Mouse (Mus musculus): ENCODE measurements around the gene Cdsn. TPM values are rescaled to one million over a fixed set of nuclear protein-coding genes. Genes with fewer than 3 reads are reported as not detected.
A peak's percentile ranks its signal among the peaks of the same experiment; 100 is the strongest.

Cdsn gene
- polyA plus RNA-seq, 1 experiment from 2014 or later, result not detected

GRCm38 (mm10) chr17:35542761-35543411 lies 9.0 kb upstream of the Cdsn start:
- Histone ChIP-seq H3K27me3 (ENCODE audit: poor library complexity, severe bottlenecking) (no peaks in the 10 kb centered on the region), H3K4me3 (no peak overlapping the region), H3K36me3 (replicated peaks) (no peaks in the 10 kb centered on the region), H3K4me1 (peaks cover 25% of the 10 kb centered on the region), H3K27ac (no peak overlapping the region), H3K9me3 (no peaks in the 10 kb centered on the region)
- DNase-seq (ENCODE audit: extremely low spot score, low spot score), result no peak
- 82% methylated on average over 15 of the region's 15 CpGs for WGBS

- WGBS, result 61% methylated on average over 14 of the region's 14 CpGs
- Histone ChIP-seq H3K36me3 (replicated peaks) (no peaks in the 10 kb centered on the region), H3K4me3 (no peak overlapping the region), H3K27ac (no peak overlapping the region), H3K27me3 (ENCODE audit: poor library complexity, severe bottlenecking) (no peaks in the 10 kb centered on the region), H3K9me3 (no peaks in the 10 kb centered on the region), H3K4me1 (peaks cover 25% of the 10 kb centered on the region)
- DNase-seq (ENCODE audit: extremely low spot score, low spot score), result no peak
Measured at GRCm38 (mm10) chr17:35543412-35543861, 8.5 kb upstream of the Cdsn start.

GRCm38 (mm10) chr17:35544001-35544400 lies 7.9 kb upstream of the Cdsn start:
- H3K27ac ChIP-seq, result no peak overlapping the region
- 88% methylated on average over 6 of the region's 6 CpGs for WGBS

GRCm38 (mm10) chr17:35544680-35545079 lies 7.2 kb upstream of the Cdsn start:
- no peaks in the 10 kb centered on the region for H3K36me3 ChIP-seq (replicated peaks)
- peaks cover 28% of the 10 kb centered on the region for H3K4me1 ChIP-seq
- H3K27ac ChIP-seq, result no peak overlapping the region
- 35% methylated on average over 6 of the region's 6 CpGs for WGBS
- no peaks in the 10 kb centered on the region for H3K9me3 ChIP-seq
- DNase-seq (ENCODE audit: extremely low spot score, low spot score), result peak; percentile 62
- H3K27me3 ChIP-seq (ENCODE audit: poor library complexity, severe bottlenecking), result no peaks in the 10 kb centered on the region
- no peak overlapping the region for H3K4me3 ChIP-seq

More at GRCm38 (mm10) chr17:35544001-35544400, 7.9 kb upstream of the Cdsn start:
- Histone ChIP-seq H3K4me3 (no peak overlapping the region), H3K9me3 (no peaks in the 10 kb centered on the region), H3K27me3 (ENCODE audit: poor library complexity, severe bottlenecking) (no peaks in the 10 kb centered on the region), H3K36me3 (replicated peaks) (no peaks in the 10 kb centered on the region), H3K4me1 (peaks cover 25% of the 10 kb centered on the region)
- DNase-seq (ENCODE audit: extremely low spot score, low spot score), result no peak

DNA sequence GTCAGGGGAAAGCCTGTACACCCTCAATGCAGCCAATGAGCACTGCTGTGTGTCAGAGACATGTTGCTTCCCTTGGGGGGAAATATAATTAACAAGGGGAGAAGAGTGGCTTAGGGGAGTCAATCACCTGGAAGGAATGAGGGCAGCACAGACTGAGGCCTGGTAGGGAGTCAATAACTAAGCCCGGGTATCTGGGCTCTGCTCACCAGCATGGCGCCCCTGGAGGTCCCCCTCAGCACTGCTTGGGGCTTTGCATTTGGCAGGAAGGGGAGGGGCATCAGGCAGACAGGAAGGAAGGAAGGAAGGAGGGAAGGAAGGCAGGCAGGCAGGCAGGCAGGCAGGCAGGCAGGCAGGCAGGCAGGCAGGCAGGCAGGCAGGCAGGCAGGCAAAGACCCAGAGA lies 4.5 kb upstream of the Cdsn start:
- H3K4me1 ChIP-seq, result peaks cover 28% of the 10 kb centered on the region
- 53% methylated on average over 2 of the region's 2 CpGs for WGBS

GRCm38 (mm10) chr17:35548636-35549035 lies 3.3 kb upstream of the Cdsn start:
- H3K9me3 ChIP-seq, result no peaks in the 10 kb centered on the region
- H3K27ac ChIP-seq, result no peak overlapping the region
- WGBS, result 18% methylated on average over 5 of the region's 5 CpGs
- H3K27me3 ChIP-seq (ENCODE audit: poor library complexity, severe bottlenecking), result no peaks in the 10 kb centered on the region
- no peak for DNase-seq (ENCODE audit: extremely low spot score, low spot score)
- H3K4me3 ChIP-seq, result no peak overlapping the region
- H3K4me1 ChIP-seq, result peaks cover 20% of the 10 kb centered on the region
- no peaks in the 10 kb centered on the region for H3K36me3 ChIP-seq (replicated peaks)

More for the DNA sequence above, 4.5 kb upstream of the Cdsn start:
- Histone ChIP-seq H3K9me3 (no peaks in the 10 kb centered on the region), H3K27me3 (ENCODE audit: poor library complexity, severe bottlenecking) (no peaks in the 10 kb centered on the region), H3K27ac (no peak overlapping the region), H3K4me3 (no peak overlapping the region), H3K36me3 (replicated peaks) (no peaks in the 10 kb centered on the region)
- DNase-seq (ENCODE audit: extremely low spot score, low spot score), result no peak

DNA sequence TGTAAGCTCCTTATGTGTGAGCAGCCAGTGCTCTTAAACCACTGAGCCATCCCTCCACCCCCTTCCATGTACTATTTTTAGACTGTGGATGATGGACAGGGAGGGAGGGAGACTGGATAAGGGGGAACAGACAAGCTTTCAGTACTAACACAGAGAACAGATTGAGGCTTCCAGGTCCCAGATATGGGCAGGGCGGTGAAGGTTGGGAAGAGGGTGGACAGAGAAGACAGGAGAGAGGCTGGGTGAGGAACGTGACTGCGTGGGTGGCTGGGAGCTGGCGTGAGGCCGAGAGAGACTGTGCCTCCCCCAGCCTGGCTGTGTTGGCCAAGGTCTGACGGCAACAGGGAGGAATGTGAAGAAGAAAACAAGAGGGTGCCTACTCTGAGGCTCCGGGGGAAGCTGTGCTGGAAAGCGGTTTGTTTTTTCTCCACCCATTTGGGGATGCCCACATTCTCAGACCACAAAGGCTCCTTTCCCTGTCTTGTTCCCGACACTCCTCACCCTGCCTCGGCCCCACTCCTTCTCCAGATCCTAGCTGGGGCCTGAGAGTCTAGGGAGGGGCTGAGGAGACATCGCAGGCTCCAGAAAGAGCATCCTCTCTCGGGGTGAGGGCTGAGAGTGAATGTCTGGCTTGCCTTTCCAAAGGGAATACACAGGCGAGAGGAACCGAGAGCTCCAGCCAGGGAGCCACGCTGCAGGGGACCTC lies 2.3 kb upstream of the Cdsn start:
- peaks cover 20% of the 10 kb centered on the region for H3K4me1 ChIP-seq
- 62% methylated on average over 15 of the region's 15 CpGs for WGBS
- no peaks in the 10 kb centered on the region for H3K36me3 ChIP-seq (replicated peaks)
- H3K27ac ChIP-seq, result no peak overlapping the region
- H3K9me3 ChIP-seq, result no peaks in the 10 kb centered on the region
- no peak for DNase-seq (ENCODE audit: extremely low spot score, low spot score)
- no peaks in the 10 kb centered on the region for H3K27me3 ChIP-seq (ENCODE audit: poor library complexity, severe bottlenecking)
- H3K4me3 ChIP-seq, result no peak overlapping the region

DNA sequence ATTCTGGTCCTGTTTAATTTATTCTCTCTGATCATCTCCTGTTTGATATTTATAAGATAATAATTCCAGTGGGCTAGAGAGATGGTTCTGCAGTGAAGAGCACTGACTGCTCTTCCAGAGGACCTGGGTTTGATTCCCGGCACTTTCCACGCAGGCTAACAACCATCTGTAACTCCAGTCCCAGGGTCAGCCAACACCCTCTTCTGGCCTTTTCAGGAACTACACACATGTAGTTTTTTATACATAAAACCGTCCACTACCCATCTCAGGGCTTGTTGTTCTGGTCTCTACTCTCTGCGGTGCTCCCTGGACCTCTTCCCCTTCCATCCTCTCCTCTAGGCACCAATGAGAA lies 1.8 kb upstream of the Cdsn start:
- Histone ChIP-seq H3K4me3 (no peak overlapping the region), H3K27ac (no peak overlapping the region), H3K27me3 (ENCODE audit: poor library complexity, severe bottlenecking) (no peaks in the 10 kb centered on the region), H3K4me1 (peaks cover 20% of the 10 kb centered on the region), H3K9me3 (no peaks in the 10 kb centered on the region), H3K36me3 (replicated peaks) (no peaks in the 10 kb centered on the region)
- WGBS, result over 99% methylated on average over 4 of the region's 4 CpGs
- DNase-seq (ENCODE audit: extremely low spot score, low spot score), result no peak

DNA sequence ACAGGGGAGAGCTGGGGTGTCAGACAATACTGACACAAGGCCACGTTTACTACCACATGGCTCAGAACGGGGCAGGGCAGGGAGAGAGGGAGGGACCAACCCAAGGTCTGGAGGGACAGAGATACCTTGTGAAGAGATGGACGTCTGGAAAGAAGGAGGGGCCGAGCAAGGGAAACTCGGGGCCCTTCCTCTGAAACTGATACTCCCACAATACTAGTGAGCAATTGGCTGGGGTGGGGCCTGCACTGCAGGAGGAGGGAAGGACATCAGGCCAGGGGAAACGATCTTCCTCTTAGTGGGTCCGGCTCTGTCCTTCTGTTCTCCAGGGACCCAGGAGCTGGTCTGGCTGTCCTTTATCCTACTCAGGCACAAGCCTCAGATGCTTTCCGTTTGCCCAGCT lies 1.1 kb upstream of the Cdsn start:
- no peak overlapping the region for H3K27ac ChIP-seq
- H3K4me1 ChIP-seq, result peaks cover 20% of the 10 kb centered on the region
- 63% methylated on average over 8 of the region's 8 CpGs for WGBS
- H3K4me3 ChIP-seq, result no peak overlapping the region
- H3K36me3 ChIP-seq (replicated peaks), result no peaks in the 10 kb centered on the region
- H3K9me3 ChIP-seq, result no peaks in the 10 kb centered on the region
- H3K27me3 ChIP-seq (ENCODE audit: poor library complexity, severe bottlenecking), result no peaks in the 10 kb centered on the region
- DNase-seq (ENCODE audit: extremely low spot score, low spot score), result no peak

DNA sequence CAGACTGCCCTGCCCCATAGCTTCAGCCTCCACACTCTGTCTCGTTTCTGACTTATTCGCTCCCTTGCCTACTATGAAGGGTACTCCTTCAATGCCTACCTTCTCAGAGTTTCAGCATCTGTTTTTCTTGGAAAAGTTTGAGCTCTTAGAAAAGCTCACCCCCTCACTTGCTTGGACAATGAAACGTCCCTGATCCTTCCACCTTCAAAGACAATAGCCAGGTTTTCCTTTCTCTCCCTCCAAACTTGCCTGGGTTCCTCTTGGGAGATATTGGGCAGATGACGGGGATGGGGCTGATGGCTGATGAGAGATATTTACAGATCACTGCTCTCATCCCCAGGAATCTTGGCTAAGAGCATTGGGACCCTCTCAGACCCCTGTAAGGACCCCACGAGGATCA lies 2.4 kb downstream of the Cdsn start:
- H3K4me1 ChIP-seq, result 0 out of 2 replicates have a peak, but pooled peaks cover 4% of the 10 kb centered on the region
- H3K36me3 ChIP-seq (replicated peaks), result no peaks in the 10 kb centered on the region
- no peaks in the 10 kb centered on the region for H3K9me3 ChIP-seq
- H3K27ac ChIP-seq, result no peak overlapping the region
- 78% methylated on average over 5 of the region's 5 CpGs for WGBS
- DNase-seq (ENCODE audit: extremely low spot score, low spot score), result no peak
- no peaks in the 10 kb centered on the region for H3K27me3 ChIP-seq (ENCODE audit: poor library complexity, severe bottlenecking)
- no peak overlapping the region for H3K4me3 ChIP-seq

- no peak overlapping the region for H3K4me3 ChIP-seq
- H3K27ac ChIP-seq, result no peak overlapping the region
- H3K4me1 ChIP-seq, result no peaks in the 10 kb centered on the region
- DNase-seq (ENCODE audit: extremely low spot score, low spot score), result no peak
- no peaks in the 10 kb centered on the region for H3K27me3 ChIP-seq (ENCODE audit: poor library complexity, severe bottlenecking)
- no peaks in the 10 kb centered on the region for H3K36me3 ChIP-seq (replicated peaks)
- H3K9me3 ChIP-seq, result no peaks in the 10 kb centered on the region
- 90% methylated on average over 18 of the region's 18 CpGs for WGBS
Measured at GRCm38 (mm10) chr17:35554761-35555397, 3.0 kb downstream of the Cdsn start.

GRCm38 (mm10) chr17:35556186-35556765 lies 4.3 kb downstream of the Cdsn start:
- peaks cover 4% of the 10 kb centered on the region; the same call in 1 of the 2 replicates for H3K4me1 ChIP-seq
- H3K9me3 ChIP-seq, result no peaks in the 10 kb centered on the region
- H3K27ac ChIP-seq, result no peak overlapping the region
- no peak overlapping the region for H3K4me3 ChIP-seq
- 92% methylated on average over 13 of the region's 13 CpGs for WGBS
- H3K36me3 ChIP-seq (replicated peaks), result no peaks in the 10 kb centered on the region
- H3K27me3 ChIP-seq (ENCODE audit: poor library complexity, severe bottlenecking), result no peaks in the 10 kb centered on the region
- no peak for DNase-seq (ENCODE audit: extremely low spot score, low spot score)

DNA sequence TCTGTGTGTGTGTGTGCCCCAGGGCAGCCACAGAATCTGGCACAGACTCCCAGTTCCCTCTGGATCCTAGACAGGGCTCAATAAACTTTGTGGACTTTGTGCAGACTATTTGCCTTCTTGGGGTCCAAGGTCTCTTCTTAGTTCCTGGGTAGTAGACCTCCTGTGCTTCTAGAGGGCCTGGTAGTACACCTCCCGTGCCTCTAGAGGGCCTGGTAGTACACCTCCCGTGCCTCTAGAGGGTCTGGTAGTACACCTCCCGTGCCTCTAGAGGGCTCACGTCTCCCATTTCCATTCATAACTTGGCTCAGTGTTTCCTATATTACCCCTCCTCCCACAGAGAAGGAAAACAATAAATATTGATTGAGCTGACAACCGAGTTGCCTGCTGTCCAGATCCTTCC lies 4.9 kb downstream of the Cdsn start:
- Histone ChIP-seq H3K27me3 (ENCODE audit: poor library complexity, severe bottlenecking) (no peaks in the 10 kb centered on the region), H3K4me1 (peaks cover 5% of the 10 kb centered on the region; the same call in 1 of the 2 replicates), H3K36me3 (replicated peaks) (no peaks in the 10 kb centered on the region), H3K27ac (no peak overlapping the region), H3K9me3 (no peaks in the 10 kb centered on the region), H3K4me3 (no peak overlapping the region)
- DNase-seq (ENCODE audit: extremely low spot score, low spot score), result no peak
- 31% methylated on average over 5 of the region's 5 CpGs for WGBS
